Mouse (Mus musculus) natural killer cell, adult 2 months (primary cell): ENCODE results near the gene Slc46a1.
A peak's percentile ranks its signal among the peaks of the same experiment; 100 is the strongest.

Experiments
- DNase-seq, 2 experiments: peaks; one replicate each; pipeline ENCODE4 v3.0.0; 2022; ENCODE audit warnings: low spot score in 2 of 2

Gene Slc46a1

GRCm38 (mm10) chr11:78502909-78503650 is 37.6 kb downstream of the Slc46a1 start, which contains the start of gene Sebox:
Gene Sebox (plus strand): TSS chr11:78503447.
- DNase-seq = no peak

- no peak for DNase-seq
Measured at GRCm38 (mm10) chr11:78505430-78505829, 39.9 kb downstream of the Slc46a1 start.

- peak in 1 of 2 experiments; percentile 41 for DNase-seq
Measured at GRCm38 (mm10) chr11:78509148-78509547, 43.7 kb downstream of the Slc46a1 start.

- DNase-seq = peak; percentile 82 to 89
Measured at GRCm38 (mm10) chr11:78512025-78512957, 46.8 kb downstream of the Slc46a1 start, which contains the start of the genes Tmem199 and Poldip2. Gene Tmem199 (minus strand): TSS chr11:78512172. Gene Poldip2 (plus strand): TSS chr11:78512193.

GRCm38 (mm10) chr11:78513106-78513790 is 47.8 kb downstream of the Slc46a1 start:
- no peak for DNase-seq

GRCm38 (mm10) chr11:78515549-78516325 is 50.2 kb downstream of the Slc46a1 start:
- DNase-seq = no peak

- no peak for DNase-seq
Measured at GRCm38 (mm10) chr11:78518931-78519330, 53.4 kb downstream of the Slc46a1 start.
